Mouse (Mus musculus) CD4-positive, CD25-positive, alpha-beta regulatory T cell, adult 2 months (primary cell): Measurements from ENCODE around the gene Olfr378.

Experiments
- DNase-seq: peaks from one replicate; pipeline ENCODE4 v3.0.0-alpha.2; 2012; ENCODE audit warnings: low read depth, low spot score

Olfr378 gene

DNA sequence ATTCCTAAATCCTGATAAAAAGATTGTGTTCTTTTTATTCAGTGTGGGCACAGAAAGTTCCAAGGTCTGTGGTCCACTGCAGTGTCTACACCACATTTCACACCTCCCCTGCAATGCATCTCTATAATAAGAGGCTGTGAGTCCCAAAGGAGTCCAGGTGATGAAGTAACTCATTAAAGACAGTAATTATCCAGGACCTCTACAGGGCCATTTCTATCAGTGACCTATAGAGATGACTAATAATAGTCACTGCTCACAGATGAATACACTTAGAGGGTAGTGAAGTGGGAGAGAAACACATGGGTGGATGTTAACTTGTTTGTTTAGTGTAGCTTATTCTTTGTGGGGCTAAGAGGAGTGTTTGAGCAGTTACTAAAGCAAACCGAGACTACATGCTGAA lies at the start of gene Olfr378:
Gene Olfr378 (minus strand): TSS at position 101 of the 400 bp plus-strand sequence.
- DNase-seq = no peak

DNA sequence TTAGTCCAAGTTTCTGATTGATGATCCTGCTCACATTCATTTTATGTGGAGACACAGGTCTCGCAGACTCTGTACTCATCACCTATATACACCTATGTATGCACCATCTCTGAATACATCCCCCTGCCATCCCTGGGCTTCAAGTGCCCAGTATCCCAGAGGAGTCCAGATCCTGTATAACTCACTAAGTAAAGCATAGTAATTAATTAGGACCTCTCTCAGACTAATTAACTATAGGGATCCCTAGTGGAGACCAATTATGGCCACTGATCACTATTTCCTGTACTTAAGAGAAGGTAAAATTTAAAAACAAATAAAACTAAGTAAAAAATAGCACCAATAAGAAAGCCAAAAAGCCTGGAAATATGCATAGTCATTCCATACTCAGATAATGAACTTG lies 29.1 kb upstream of the Olfr378 start, which contains the start of gene Olfr380:
Gene Olfr380 (minus strand): TSS at position 101 of the 400 bp plus-strand sequence.
- DNase-seq = no peak

DNA sequence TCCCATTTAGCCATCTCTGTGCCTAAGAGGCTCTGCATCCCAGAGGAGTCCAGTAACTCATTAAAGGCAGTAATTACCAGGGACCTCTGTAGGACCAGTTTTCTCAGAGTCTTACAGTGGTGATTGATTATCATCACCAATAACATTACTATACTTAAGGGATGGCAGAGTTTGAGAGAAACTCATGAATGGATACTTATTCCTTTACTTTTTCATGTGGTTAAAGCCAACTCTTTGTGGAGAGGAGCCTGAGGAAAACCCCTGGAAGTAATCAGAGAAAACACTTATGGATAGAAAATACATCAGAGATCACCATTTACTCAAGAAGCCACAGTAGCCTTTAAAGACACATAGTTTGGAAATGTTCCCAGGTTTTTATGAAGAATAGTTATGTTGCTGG lies 28.8 kb downstream of the Olfr378 start, which contains the start of gene Olfr1:
Gene Olfr1 (minus strand): TSS at position 101 of the 400 bp plus-strand sequence.
- DNase-seq = no peak

DNA sequence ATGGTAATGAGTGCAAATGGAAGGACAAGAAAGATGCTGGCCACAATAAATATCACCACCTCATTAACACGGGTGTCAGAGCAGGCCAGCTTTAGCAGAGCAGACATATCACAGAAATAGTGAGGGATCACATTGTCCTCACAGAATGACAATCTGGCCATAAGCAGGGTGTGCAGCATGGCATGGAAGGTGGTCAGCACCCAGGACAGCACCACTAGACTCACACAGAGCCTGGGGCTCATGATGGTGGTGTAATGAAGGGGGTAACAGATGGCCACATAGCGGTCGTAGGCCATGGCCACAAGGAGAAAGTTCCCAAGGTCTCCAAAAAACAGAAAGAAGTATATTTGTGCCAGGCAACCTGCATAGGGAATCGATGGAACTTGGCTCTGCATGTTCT lies 32.9 kb downstream of the Olfr378 start:
- DNase-seq = no peak
